Mouse (Mus musculus) C3H10T1/2 (cell line): ENCODE results near the gene Zfp324. TPM values are rescaled to one million over a fixed set of nuclear protein-coding genes. Genes with fewer than 3 reads are reported as not detected.

Experiments
- polyA plus RNA-seq, 2 experiments: library from polyadenylated mRNA; unstranded; fragments of >200 nt; fragmentation: generic; extraction: Trizol; gene quantifications; one replicate each; pipeline ENCODE4 v1.2.1; 2012; ENCODE audit warnings: missing spikeins in 2 of 2

The Zfp324 gene
- 1 to 10 TPM; 3.1 to 9.2 TPM for polyA plus RNA-seq

GRCm38 (mm10) chr7:12965678-12966091 lies at the start of gene Zfp324:
Gene Zfp324, plus strand, starts transcription at chr7:12965838.

GRCm38 (mm10) chr7:12921705-12922465 lies 43.8 kb upstream of the Zfp324 start, which contains the start of gene Rps5:
Gene Rps5, plus strand, starts transcription at chr7:12922290.

GRCm38 (mm10) chr7:12927191-12927680 lies 38.4 kb upstream of the Zfp324 start, which contains the start of gene Rnf225:
Gene Rnf225, plus strand, starts transcription at chr7:12927416.

GRCm38 (mm10) chr7:12977682-12978389 lies 12.2 kb downstream of the Zfp324 start, which contains the start of gene Zfp446:
Gene Zfp446, plus strand, starts transcription at chr7:12977848.

GRCm38 (mm10) chr7:12998053-12998452 lies 32.4 kb downstream of the Zfp324 start, which contains the start of gene Slc27a5:
Gene Slc27a5, minus strand, starts transcription at chr7:12998192.

GRCm38 (mm10) chr7:12998851-12999250 lies 33.2 kb downstream of the Zfp324 start, which contains the start of gene Trim28:
Gene Trim28, plus strand, starts transcription at chr7:12999114.

GRCm38 (mm10) chr7:13010005-13010908 lies 44.6 kb downstream of the Zfp324 start, which contains the start of gene Zbtb45:
Gene Zbtb45, minus strand, starts transcription at chr7:13010034.

Other genes with a start within 250 kb of the Zfp324 start
- gene Vmn2r56, start 230.8 kb upstream of the Zfp324 start, polyA plus RNA-seq: not detected
- gene Zscan18, start 162.2 kb upstream of the Zfp324 start, polyA plus RNA-seq: under 1 TPM in 1 of 2 experiments, not detected in 1; 0.09 TPM
- gene Zfp329, start 147.0 kb upstream of the Zfp324 start, polyA plus RNA-seq: 1 to 10 TPM in 1 of 2 experiments, under 1 TPM in 1; 0.09 to 1.7 TPM
- gene Zfp110, start 131.1 kb upstream of the Zfp324 start, polyA plus RNA-seq: 1 to 10 TPM in 1 of 2 experiments, under 1 TPM in 1; 0.46 to 6.5 TPM
- 1 to 10 TPM in 1 of 2 experiments, under 1 TPM in 1; 0.20 to 2.1 TPM for gene Zfp128, start 84.7 kb upstream of the Zfp324 start, polyA plus RNA-seq
- gene Zscan22, start 68.0 kb upstream of the Zfp324 start, polyA plus RNA-seq: 1 to 10 TPM; 1.5 to 5.6 TPM
- 1,000 to 10,000 TPM; 2,873 to 4,278 TPM for gene Rps5, start 43.5 kb upstream of the Zfp324 start, polyA plus RNA-seq
- 1 to 10 TPM in 1 of 2 experiments, under 1 TPM in 1; 0.30 to 1.0 TPM for gene Rnf225, start 38.4 kb upstream of the Zfp324 start, polyA plus RNA-seq
- gene Zfp446, start 12.0 kb downstream of the Zfp324 start, polyA plus RNA-seq: 1 to 10 TPM; 1.5 to 3.0 TPM
- under 1 TPM in 1 of 2 experiments, not detected in 1; 0.04 TPM for gene Slc27a5, start 32.4 kb downstream of the Zfp324 start, polyA plus RNA-seq
- 100 to 1,000 TPM; 465 to 613 TPM for gene Trim28, start 33.3 kb downstream of the Zfp324 start, polyA plus RNA-seq
- 10 to 100 TPM; 16.4 to 22.3 TPM for gene Zbtb45, start 44.2 kb downstream of the Zfp324 start, polyA plus RNA-seq
- gene Chmp2a, start 69.0 kb downstream of the Zfp324 start, polyA plus RNA-seq: 100 to 1,000 TPM; 141 to 255 TPM
- gene Ube2m, start 72.4 kb downstream of the Zfp324 start, polyA plus RNA-seq: 100 to 1,000 TPM; 117 to 284 TPM
- gene Mzf1, start 88.9 kb downstream of the Zfp324 start, polyA plus RNA-seq: 1 to 10 TPM in 1 of 2 experiments, under 1 TPM in 1; 0.67 to 4.8 TPM
- gene Vmn1r85, start 129.3 kb downstream of the Zfp324 start, polyA plus RNA-seq: not detected
- gene Vmn1r86, start 154.1 kb downstream of the Zfp324 start, polyA plus RNA-seq: not detected
- gene Vmn1r87, start 174.3 kb downstream of the Zfp324 start, polyA plus RNA-seq: not detected
- gene Vmn1r88, start 193.7 kb downstream of the Zfp324 start, polyA plus RNA-seq: under 1 TPM in 1 of 2 experiments, not detected in 1; 0.02 TPM
- gene Vmn1r89, start 247.2 kb downstream of the Zfp324 start, polyA plus RNA-seq: not detected